In the genomic region with DNA sequence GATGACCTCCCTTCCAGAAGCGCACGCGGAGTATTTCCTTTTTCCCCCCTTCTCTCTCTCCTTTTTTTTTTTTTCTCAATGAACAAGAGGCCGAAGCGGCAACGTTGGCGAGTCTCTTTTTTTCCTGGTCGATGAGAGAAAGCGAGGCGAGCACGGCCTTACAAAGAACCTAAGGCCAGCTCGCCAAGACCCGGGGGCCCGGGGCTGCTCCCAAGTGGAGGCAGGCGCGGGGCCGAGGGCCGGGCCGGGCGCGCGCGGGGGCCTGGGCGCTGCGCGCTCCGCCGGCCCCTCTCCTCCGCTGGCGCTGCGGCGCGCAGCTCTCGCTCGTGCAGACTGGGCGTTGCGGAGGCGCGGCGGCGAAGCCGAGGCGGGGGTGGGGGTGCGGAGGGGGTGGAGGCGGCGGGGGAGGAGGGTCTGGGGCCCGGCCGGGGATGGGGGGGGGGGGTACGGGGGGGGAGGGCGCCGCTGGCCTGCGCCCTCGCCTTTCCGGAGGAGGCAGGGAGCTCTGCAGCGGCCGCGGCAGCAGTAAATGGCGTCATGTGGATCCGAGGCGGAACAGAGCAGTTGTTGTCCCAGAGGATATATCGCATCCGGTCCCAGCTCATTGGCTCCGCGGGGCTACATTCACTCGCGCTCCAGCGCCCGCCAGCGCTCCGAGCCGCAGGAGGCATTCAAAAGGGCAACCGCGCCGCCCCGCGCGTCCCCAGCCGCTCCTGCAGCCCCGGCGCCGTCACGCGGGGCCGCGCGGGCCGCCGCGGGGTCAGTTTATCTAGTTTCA, we compare ENCODE assay signal across 7 mouse cellular contexts. TPM values are rescaled to one million over a fixed set of nuclear protein-coding genes. Genes with fewer than 3 reads are reported as not detected.
DNase-seq lines count a peak whose midpoint lies in the region; ATAC-seq lines count a peak whose summit lies in the region.

A gene (minus strand): TSS at position 29 of the 778 bp plus-strand sequence.

- intact Hi-C loops in left cerebral cortex, postnatal 4 days (cut with DNase I), result loop anchor here (5.0 to 10.0 kb wide), 5 partner anchors 165 to 582 kb away; no protein-coding TSS in a partner anchor

- WGBS in midbrain, embryonic 11.5 days, result under 1% methylated on average over 48 of the region's 89 CpGs

- H3K9ac ChIP-seq in midbrain, embryonic 11.5 days (ENCODE audit: low read length), result peak within 1 kb of the TSS; percentile 89

- H3K27me3 ChIP-seq in midbrain, embryonic 11.5 days (ENCODE audit: control insufficient read depth, insufficient read depth, low read length), result peaks cover 8% of the 10 kb centered on the region

- H3K4me2 ChIP-seq in midbrain, embryonic 11.5 days, result peak within 1 kb of the TSS; percentile 90

- peak within 1 kb of the TSS; percentile 99 for H3K27ac ChIP-seq in midbrain, embryonic 11.5 days (ENCODE audit: low read depth, low read length)

- H3K4me1 ChIP-seq in midbrain, embryonic 11.5 days (ENCODE audit: control insufficient read depth, insufficient read depth, low read length), result peaks cover 14% of the 10 kb centered on the region; the same call in 1 of the 2 replicates

- no peaks in the 10 kb centered on the region for H3K36me3 ChIP-seq in midbrain, embryonic 11.5 days (ENCODE audit: control insufficient read depth, insufficient read depth, low read length)

- DNase-seq in adrenal gland, adult 8-10 months, result peak; percentile 93
- DNase-seq in embryo, embryonic 11 days, result peak; percentile 97
- no peak for DNase-seq in gonadal fat pad, adult 2 months (ENCODE audit: low read depth)
- peak; percentile 96 for DNase-seq in kidney, adult 11 months
- peak; percentile 93 for DNase-seq in left cerebral cortex, postnatal 4 days
- peak; percentile 98 for DNase-seq in midbrain, embryonic 11.5 days (ENCODE audit: low spot score, missing footprints)
- peak; percentile 96 for DNase-seq in skeletal muscle tissue, adult 2 months (ENCODE audit: low read depth, low spot score)

- peak; percentile 93 for ATAC-seq in midbrain, embryonic 11.5 days (ENCODE audit: low FRiP score)

- no peaks in the 10 kb centered on the region for H3K9me3 ChIP-seq in midbrain, embryonic 11.5 days (ENCODE audit: control insufficient read depth, low read length)

- peak within 1 kb of the TSS; percentile 77 for H3K4me3 ChIP-seq in midbrain, embryonic 11.5 days (ENCODE audit: low read depth, low read length)

RNA-seq across cellular contexts. Expression of the gene that starts here (rescaled TPM):
- total RNA-seq in adrenal gland, adult 8-10 months (2022), result 10 to 100 TPM; 24.5 to 35.3 (median 33.9) TPM
- polyA plus RNA-seq in gonadal fat pad, adult 2 months (2012; rRNA removed), result 16.2 and 17.9 TPM in 2 replicates
- 10 to 100 TPM; 50.9 to 51.9 TPM for total RNA-seq in left cerebral cortex, postnatal 4 days (2021)
- polyA plus RNA-seq in midbrain, embryonic 11.5 days (2014; fragmentation: Nextera tagmentation; extraction: Ambion mirVana), result 27.0 and 28.0 TPM in 2 replicates
